Mouse (Mus musculus): ENCODE data around the gene Znrf1. TPM values are rescaled to one million over a fixed set of nuclear protein-coding genes. Genes with fewer than 3 reads are reported as not detected.

The Znrf1 gene
- polyA plus RNA-seq, 1 experiment from 2014 or later: 23.1 TPM

DNA sequence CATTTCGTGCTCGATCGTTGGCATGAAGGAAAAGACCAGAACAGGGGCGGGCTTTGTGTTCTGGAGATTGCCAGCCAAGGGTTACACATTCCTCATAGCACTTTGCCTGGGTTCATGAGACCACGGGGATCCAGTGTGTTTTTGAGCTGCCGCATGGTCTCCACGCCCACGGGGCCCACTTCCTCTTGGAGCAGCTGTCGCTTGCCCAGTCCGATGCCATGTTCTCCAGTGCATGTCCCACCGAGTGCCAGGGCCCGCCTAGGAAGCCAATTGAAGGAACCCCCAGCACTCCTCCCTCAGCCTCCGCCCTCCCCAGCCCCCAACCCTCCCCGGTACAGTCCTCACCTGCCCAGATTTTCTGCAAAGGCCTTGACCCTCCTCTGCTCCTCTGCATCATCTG is 91.0 kb downstream of the Znrf1 start:
- Histone ChIP-seq H3K4me1 (ENCODE audit: control insufficient read depth, insufficient read depth, low read length) (no peaks in the 10 kb centered on the region), H3K4me2 (no peak overlapping the region), H3K9me3 (replicated peaks; ENCODE audit: control insufficient read depth, low read length) (no peaks in the 10 kb centered on the region), H3K27ac (ENCODE audit: low read depth, low read length) (no peak overlapping the region), H3K36me3 (ENCODE audit: control insufficient read depth, insufficient read depth, low read length) (peaks cover 3% of the 10 kb centered on the region; the same call in 1 of the 2 replicates), H3K27me3 (ENCODE audit: control insufficient read depth, insufficient read depth, low read length) (no peaks in the 10 kb centered on the region), H3K9ac (ENCODE audit: low read depth, low read length) (no peak overlapping the region), H3K4me3 (ENCODE audit: low read depth, low read length) (no peak overlapping the region)
- WGBS (ENCODE audit: insufficient replicate concordance): 89% methylated on average over 14 of the region's 14 CpGs
- no peak for ATAC-seq (replicated peaks; ENCODE audit: insufficient number of reproducible peaks, low FRiP score, low TSS enrichment)

DNA sequence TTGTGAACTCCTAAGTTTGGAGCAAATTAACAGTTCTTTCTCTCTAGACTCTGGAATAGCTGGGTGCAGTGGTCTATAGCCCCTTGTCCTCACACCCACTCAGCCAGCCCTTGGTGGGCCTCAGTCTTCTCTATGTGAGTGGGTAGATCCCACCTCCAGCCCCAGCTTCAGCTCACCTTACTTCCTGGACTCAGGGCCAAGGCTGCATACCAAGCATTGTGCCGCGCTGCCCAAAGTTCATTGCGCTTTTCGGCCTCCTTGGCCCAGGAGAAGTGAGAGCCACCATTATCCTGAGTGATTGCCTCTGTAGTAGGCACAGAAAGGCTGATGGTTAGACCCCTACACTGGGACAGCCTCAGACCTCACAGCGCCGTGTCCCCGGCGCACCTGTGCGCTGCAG is 92.0 kb downstream of the Znrf1 start:
- no peak overlapping the region for H3K4me2 ChIP-seq
- no peaks in the 10 kb centered on the region for H3K27me3 ChIP-seq (ENCODE audit: control insufficient read depth, insufficient read depth, low read length)
- ATAC-seq (replicated peaks; ENCODE audit: insufficient number of reproducible peaks, low FRiP score, low TSS enrichment): no peak
- H3K36me3 ChIP-seq (ENCODE audit: control insufficient read depth, insufficient read depth, low read length): 0 out of 2 replicates have a peak, but pooled peaks cover 2% of the 10 kb centered on the region
- H3K9ac ChIP-seq (ENCODE audit: low read depth, low read length): no peak overlapping the region
- no peak overlapping the region for H3K27ac ChIP-seq (ENCODE audit: low read depth, low read length)
- H3K9me3 ChIP-seq (replicated peaks; ENCODE audit: control insufficient read depth, low read length): no peaks in the 10 kb centered on the region
- H3K4me1 ChIP-seq (ENCODE audit: control insufficient read depth, insufficient read depth, low read length): no peaks in the 10 kb centered on the region
- 94% methylated on average over 9 of the region's 9 CpGs for WGBS (ENCODE audit: insufficient replicate concordance)
- H3K4me3 ChIP-seq (ENCODE audit: low read depth, low read length): no peak overlapping the region

DNA sequence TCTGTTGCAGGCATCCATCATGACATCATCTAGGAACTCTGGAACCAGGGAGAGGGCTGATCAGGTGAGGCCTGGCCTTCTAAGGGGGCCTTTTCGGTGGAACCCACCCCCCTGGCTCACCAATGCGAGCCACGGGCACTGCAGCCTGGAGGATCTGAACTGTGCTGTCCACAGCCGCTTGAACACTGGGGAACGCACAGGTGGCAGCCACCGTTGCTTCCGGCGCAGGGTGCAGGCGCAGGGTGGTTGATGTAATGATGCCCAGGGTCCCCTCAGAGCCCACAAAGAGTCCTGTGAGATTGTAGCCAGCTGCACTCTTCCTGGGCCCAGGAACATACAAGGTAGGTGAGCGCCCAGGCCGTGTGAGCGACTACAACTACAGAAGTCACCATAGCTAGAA is 92.5 kb downstream of the Znrf1 start:
- Histone ChIP-seq H3K36me3 (ENCODE audit: control insufficient read depth, insufficient read depth, low read length) (0 out of 2 replicates have a peak, but pooled peaks cover 2% of the 10 kb centered on the region), H3K27me3 (ENCODE audit: control insufficient read depth, insufficient read depth, low read length) (no peaks in the 10 kb centered on the region), H3K27ac (ENCODE audit: low read depth, low read length) (no peak overlapping the region), H3K4me1 (ENCODE audit: control insufficient read depth, insufficient read depth, low read length) (no peaks in the 10 kb centered on the region), H3K4me3 (ENCODE audit: low read depth, low read length) (no peak overlapping the region), H3K4me2 (no peak overlapping the region), H3K9me3 (replicated peaks; ENCODE audit: control insufficient read depth, low read length) (no peaks in the 10 kb centered on the region), H3K9ac (ENCODE audit: low read depth, low read length) (no peak overlapping the region)
- 88% methylated on average over 12 of the region's 12 CpGs for WGBS (ENCODE audit: insufficient replicate concordance)
- ATAC-seq (replicated peaks; ENCODE audit: insufficient number of reproducible peaks, low FRiP score, low TSS enrichment): no peak

DNA sequence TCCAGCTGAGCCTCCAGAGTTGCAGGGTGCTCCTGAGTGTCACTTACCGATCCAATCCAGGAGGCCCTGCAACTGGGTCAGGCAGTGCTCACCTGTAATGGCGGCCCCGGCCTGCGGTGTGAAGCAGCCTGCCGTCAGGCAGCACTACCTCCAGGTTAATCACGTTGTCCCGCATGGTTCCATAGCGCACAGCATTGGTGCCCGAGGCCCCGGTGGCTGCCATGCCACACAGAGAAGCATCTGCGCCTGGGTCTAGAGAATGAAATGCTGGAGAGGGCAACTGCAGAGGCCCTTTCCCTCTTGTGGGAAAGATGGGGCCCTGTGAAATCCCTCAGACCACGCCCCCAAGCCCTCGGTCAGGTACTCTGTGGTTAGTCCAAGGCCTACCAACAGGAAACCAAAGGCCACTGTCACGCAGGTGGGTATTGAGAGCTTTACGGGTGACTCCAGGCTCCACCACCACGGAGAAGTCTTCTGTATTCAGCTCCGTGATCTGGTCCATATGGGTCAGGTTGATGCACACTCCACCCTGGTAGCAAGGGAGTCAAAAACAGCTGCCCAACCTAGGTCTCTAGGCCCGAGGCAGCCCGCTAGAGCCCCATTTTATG is 93.1 kb downstream of the Znrf1 start:
- 82% methylated on average over 19 of the region's 19 CpGs for WGBS (ENCODE audit: insufficient replicate concordance)
- H3K4me2 ChIP-seq: no peak overlapping the region

DNA sequence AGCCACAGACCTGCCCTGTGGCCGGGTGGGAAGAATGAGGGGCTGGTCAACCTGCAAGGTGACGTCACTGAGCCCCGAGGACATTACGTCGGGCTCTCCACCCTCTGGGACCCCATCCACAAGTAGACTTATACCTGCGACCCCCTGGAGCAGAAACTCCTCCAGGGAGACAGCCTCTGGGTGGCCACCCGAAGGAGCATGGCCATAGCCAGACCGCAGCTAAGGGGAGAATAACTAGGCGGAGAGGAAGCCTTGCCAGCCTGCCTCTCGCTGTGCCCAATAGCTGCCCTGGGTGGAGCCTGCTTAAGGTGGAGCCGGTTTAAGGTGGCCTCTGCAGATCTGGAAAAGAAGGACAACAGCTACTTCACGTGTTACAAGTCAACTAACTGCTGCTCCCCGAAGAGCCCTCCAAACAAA is 94.2 kb downstream of the Znrf1 start, which contains the start of gene Ldhd:
Gene Ldhd (minus strand): TSS at position 270 of the 417 bp plus-strand sequence.
- H3K4me1 ChIP-seq (ENCODE audit: control insufficient read depth, insufficient read depth, low read length): no peaks in the 10 kb centered on the region
- peak within 1 kb of the TSS; percentile 17 for H3K9ac ChIP-seq (ENCODE audit: low read depth, low read length)
- no peak within 1 kb of the TSS for H3K27ac ChIP-seq (ENCODE audit: low read depth, low read length)
- H3K36me3 ChIP-seq (ENCODE audit: control insufficient read depth, insufficient read depth, low read length): 0 out of 2 replicates have a peak, but pooled peaks cover 2% of the 10 kb centered on the region
- H3K4me2 ChIP-seq: peak within 1 kb of the TSS; percentile 51
- H3K9me3 ChIP-seq (replicated peaks; ENCODE audit: control insufficient read depth, low read length): no peaks in the 10 kb centered on the region
- no peak for ATAC-seq (replicated peaks; ENCODE audit: insufficient number of reproducible peaks, low FRiP score, low TSS enrichment)
- 26% methylated on average over 13 of the region's 13 CpGs for WGBS (ENCODE audit: insufficient replicate concordance)
- peak within 1 kb of the TSS; percentile 35 for H3K4me3 ChIP-seq (ENCODE audit: low read depth, low read length)
- H3K27me3 ChIP-seq (ENCODE audit: control insufficient read depth, insufficient read depth, low read length): no peaks in the 10 kb centered on the region

More for the DNA sequence above, 93.1 kb downstream of the Znrf1 start:
- H3K4me1 ChIP-seq (ENCODE audit: control insufficient read depth, insufficient read depth, low read length): no peaks in the 10 kb centered on the region
- H3K36me3 ChIP-seq (ENCODE audit: control insufficient read depth, insufficient read depth, low read length): 0 out of 2 replicates have a peak, but pooled peaks cover 2% of the 10 kb centered on the region
- ATAC-seq (replicated peaks; ENCODE audit: insufficient number of reproducible peaks, low FRiP score, low TSS enrichment): no peak
- no peaks in the 10 kb centered on the region for H3K27me3 ChIP-seq (ENCODE audit: control insufficient read depth, insufficient read depth, low read length)
- H3K9ac ChIP-seq (ENCODE audit: low read depth, low read length): no peak overlapping the region
- H3K27ac ChIP-seq (ENCODE audit: low read depth, low read length): no peak overlapping the region
- no peaks in the 10 kb centered on the region for H3K9me3 ChIP-seq (replicated peaks; ENCODE audit: control insufficient read depth, low read length)
- no peak overlapping the region for H3K4me3 ChIP-seq (ENCODE audit: low read depth, low read length)

DNA sequence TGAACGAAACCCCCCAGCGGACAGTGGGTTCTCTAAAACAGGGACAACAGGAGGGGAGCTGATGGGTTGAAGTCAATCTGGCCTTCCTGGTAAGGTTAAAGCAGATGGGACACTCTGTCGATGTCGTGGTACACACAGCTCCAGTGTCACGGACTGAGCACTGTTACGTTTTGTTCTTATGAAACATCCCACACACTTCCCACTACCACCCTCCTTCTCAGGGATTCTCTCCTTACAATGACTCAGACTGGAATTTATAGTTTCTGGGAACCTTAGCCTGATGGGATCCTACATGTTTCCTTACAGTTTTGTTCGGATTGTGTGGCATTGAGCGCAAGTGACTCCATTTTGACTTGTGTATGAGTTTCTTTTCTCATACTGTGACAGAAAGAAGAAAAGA is 95.7 kb downstream of the Znrf1 start:
- H3K4me1 ChIP-seq (ENCODE audit: control insufficient read depth, insufficient read depth, low read length): no peaks in the 10 kb centered on the region
- 82% methylated on average over 8 of the region's 8 CpGs for WGBS (ENCODE audit: insufficient replicate concordance)
- H3K9ac ChIP-seq (ENCODE audit: low read depth, low read length): no peak overlapping the region
- H3K4me3 ChIP-seq (ENCODE audit: low read depth, low read length): no peak overlapping the region
- no peaks in the 10 kb centered on the region for H3K27me3 ChIP-seq (ENCODE audit: control insufficient read depth, insufficient read depth, low read length)
- H3K9me3 ChIP-seq (replicated peaks; ENCODE audit: control insufficient read depth, low read length): no peaks in the 10 kb centered on the region
- no peak for ATAC-seq (replicated peaks; ENCODE audit: insufficient number of reproducible peaks, low FRiP score, low TSS enrichment)
- H3K27ac ChIP-seq (ENCODE audit: low read depth, low read length): no peak overlapping the region
- H3K4me2 ChIP-seq: no peak overlapping the region
- H3K36me3 ChIP-seq (ENCODE audit: control insufficient read depth, insufficient read depth, low read length): 0 out of 2 replicates have a peak, but pooled peaks cover 2% of the 10 kb centered on the region

DNA sequence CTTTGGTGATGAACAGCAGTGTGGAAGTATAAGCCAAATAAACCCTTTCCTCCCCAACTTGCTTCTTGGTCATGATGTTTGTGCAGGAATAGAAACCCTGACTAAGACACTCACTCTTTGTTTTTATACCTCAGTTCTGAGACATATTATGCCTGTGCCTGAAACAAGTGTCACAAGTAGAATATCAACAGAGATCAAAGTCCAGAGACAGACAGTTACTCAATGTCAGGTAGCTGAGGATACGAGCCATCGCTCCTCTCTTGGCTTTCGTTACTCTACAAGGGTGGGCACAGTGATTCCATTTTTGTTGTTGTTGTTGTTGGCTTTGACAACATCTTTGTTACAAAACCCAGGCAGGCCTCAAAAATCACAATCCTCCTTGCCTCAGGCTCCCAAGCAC is 97.1 kb downstream of the Znrf1 start:
- ATAC-seq (replicated peaks; ENCODE audit: insufficient number of reproducible peaks, low FRiP score, low TSS enrichment): no peak
- H3K27ac ChIP-seq (ENCODE audit: low read depth, low read length): no peak overlapping the region
- no peak overlapping the region for H3K4me2 ChIP-seq
- no peaks in the 10 kb centered on the region for H3K9me3 ChIP-seq (replicated peaks; ENCODE audit: control insufficient read depth, low read length)
- no peaks in the 10 kb centered on the region for H3K27me3 ChIP-seq (ENCODE audit: control insufficient read depth, insufficient read depth, low read length)
- no peaks in the 10 kb centered on the region for H3K4me1 ChIP-seq (ENCODE audit: control insufficient read depth, insufficient read depth, low read length)
- H3K9ac ChIP-seq (ENCODE audit: low read depth, low read length): no peak overlapping the region
- WGBS (ENCODE audit: insufficient replicate concordance): 91% methylated on average over 3 of the region's 3 CpGs
- H3K36me3 ChIP-seq (ENCODE audit: control insufficient read depth, insufficient read depth, low read length): 0 out of 2 replicates have a peak, but pooled peaks cover 2% of the 10 kb centered on the region
- H3K4me3 ChIP-seq (ENCODE audit: low read depth, low read length): no peak overlapping the region

DNA sequence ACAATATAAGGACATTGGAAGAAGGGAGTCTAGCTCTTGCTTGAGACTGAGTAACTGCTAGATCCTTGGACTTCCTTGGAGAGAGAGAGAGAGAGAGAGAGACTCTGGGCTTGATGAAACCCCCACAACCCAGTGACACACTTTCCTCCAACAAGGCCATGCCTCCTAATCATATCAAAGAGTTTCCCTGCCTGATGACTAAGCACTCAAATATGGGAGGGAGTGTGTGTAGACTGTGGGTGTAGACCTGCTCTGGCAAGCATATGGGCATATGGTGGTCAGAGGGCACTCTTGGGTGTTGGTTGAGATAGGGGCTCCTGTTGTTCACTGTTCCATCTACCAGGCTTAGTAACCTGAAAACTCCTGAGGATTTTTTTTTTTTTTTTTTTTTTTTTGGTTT is 102.2 kb downstream of the Znrf1 start:
- Histone ChIP-seq H3K4me2 (no peak overlapping the region), H3K27me3 (ENCODE audit: control insufficient read depth, insufficient read depth, low read length) (no peaks in the 10 kb centered on the region), H3K9me3 (replicated peaks; ENCODE audit: control insufficient read depth, low read length) (no peaks in the 10 kb centered on the region), H3K36me3 (ENCODE audit: control insufficient read depth, insufficient read depth, low read length) (no peaks in the 10 kb centered on the region), H3K27ac (ENCODE audit: low read depth, low read length) (no peak overlapping the region), H3K4me1 (ENCODE audit: control insufficient read depth, insufficient read depth, low read length) (peaks cover 8% of the 10 kb centered on the region), H3K9ac (ENCODE audit: low read depth, low read length) (no peak overlapping the region), H3K4me3 (ENCODE audit: low read depth, low read length) (no peak overlapping the region)
- ATAC-seq (replicated peaks; ENCODE audit: insufficient number of reproducible peaks, low FRiP score, low TSS enrichment): no peak

DNA sequence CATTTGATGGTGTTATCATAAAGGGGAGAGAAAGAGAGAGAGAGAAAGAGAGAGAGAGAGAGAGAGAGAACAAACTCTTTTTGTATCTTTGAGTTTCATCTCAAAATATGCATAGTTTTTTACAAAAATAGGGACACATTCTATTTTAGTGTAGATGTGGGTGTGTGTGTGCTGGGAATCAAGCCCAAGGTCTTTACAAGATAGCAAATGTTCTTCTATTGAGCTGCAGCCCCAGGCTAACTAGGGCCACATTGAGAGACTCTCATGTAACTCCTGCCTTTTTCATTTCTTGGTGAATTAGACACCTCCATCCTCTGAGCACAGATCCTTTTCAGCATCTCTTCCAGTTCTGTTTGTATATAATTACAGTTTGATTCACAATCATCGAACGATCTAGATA is 105.2 kb downstream of the Znrf1 start:
- H3K4me3 ChIP-seq (ENCODE audit: low read depth, low read length): no peak overlapping the region
- H3K9me3 ChIP-seq (replicated peaks; ENCODE audit: control insufficient read depth, low read length): no peaks in the 10 kb centered on the region
- H3K4me1 ChIP-seq (ENCODE audit: control insufficient read depth, insufficient read depth, low read length): peaks cover 8% of the 10 kb centered on the region
- no peaks in the 10 kb centered on the region for H3K36me3 ChIP-seq (ENCODE audit: control insufficient read depth, insufficient read depth, low read length)
- no peak overlapping the region for H3K9ac ChIP-seq (ENCODE audit: low read depth, low read length)
- no peak overlapping the region for H3K4me2 ChIP-seq
- H3K27me3 ChIP-seq (ENCODE audit: control insufficient read depth, insufficient read depth, low read length): no peaks in the 10 kb centered on the region
- WGBS (ENCODE audit: insufficient replicate concordance): 90% methylated on average over 2 of the region's 2 CpGs
- no peak overlapping the region for H3K27ac ChIP-seq (ENCODE audit: low read depth, low read length)
- ATAC-seq (replicated peaks; ENCODE audit: insufficient number of reproducible peaks, low FRiP score, low TSS enrichment): no peak

Measured in heart, embryonic 11.5 days (tissue).